Mouse (Mus musculus) monocyte, adult 5-6 weeks (primary cell): ENCODE results near the gene Gm21983. TPM values are rescaled to one million over a fixed set of nuclear protein-coding genes. Genes with fewer than 3 reads are reported as not detected.

ENCODE experiments used
- ATAC-seq: fragments of 153-309, 156-312 bp; replicated peaks from 2 replicates; pipeline ENCODE4 v1.8.0; 2017; ENCODE audit warnings: mild to moderate bottlenecking; ENCODE audit not compliant: low TSS enrichment, insufficient number of reproducible peaks, severe bottlenecking, poor library complexity, low FRiP score
- total RNA-seq: library from RNA; stranded (forward); fragments of 200-1000, 200-491, 200-594 nt; gene quantifications from 3 replicates; pipeline ENCODE4 v1.2.3, GENCODE M21; 2017

Gene Gm21983
- total RNA-seq: not detected in 3 replicates

DNA sequence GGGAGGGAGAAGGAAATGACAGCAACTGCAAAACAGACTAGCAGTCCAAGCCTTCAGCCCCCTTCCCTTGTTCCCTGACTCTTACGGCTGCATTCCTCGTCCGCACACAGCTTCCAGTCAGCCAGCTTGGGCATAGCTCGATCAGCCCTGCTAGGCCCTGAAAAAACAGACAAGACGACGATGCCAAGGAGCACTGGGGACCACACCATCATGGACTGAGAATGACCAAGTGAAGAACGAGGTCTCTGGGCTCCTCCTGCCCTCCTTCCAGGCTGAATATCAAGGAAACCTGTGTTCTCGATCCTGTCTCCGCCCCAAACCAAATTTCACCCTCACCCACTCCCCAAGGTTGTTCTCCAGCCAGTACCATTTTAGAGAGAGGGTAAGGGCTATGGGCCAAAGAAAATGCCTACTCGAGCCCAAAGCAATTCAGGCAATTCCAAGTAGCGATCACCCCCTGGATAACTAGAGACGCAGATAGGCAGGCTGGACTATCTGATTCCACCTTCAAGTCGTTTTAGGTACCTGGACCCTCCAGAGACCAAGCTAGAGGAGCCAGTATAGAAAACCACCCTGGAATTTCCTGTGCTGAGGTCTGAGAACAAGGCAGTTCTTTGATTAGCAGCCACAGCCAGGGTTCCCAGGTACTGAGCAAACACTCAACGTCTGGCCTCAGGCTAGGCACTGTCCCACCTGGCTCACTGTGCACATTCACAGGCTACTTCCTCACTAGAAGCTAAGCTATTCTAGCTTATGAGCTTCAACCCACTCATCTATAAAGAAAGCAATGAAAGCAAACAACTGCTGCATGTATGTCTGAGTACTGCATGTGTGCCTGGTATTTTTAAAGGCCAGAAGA is at the start of gene Gm21983, which contains the start of gene Mia:
Gene Gm21983 (minus strand): TSS at position 250 of the 859 bp plus-strand sequence.
Gene Mia (minus strand): TSS at position 321 of the 859 bp plus-strand sequence.
- ATAC-seq: no peak

GRCm38 (mm10) chr7:27228865-27229264 is 48.0 kb upstream of the Gm21983 start:
- no peak for ATAC-seq

- peak; percentile 92 for ATAC-seq
Observed at GRCm38 (mm10) chr7:27228281-27228821, 47.5 kb upstream of the Gm21983 start, which contains the start of gene Itpkc. TSS of gene Itpkc (minus strand) at chr7:27228661.

- ATAC-seq: no peak
Observed at GRCm38 (mm10) chr7:27227676-27228075, 46.8 kb upstream of the Gm21983 start.

GRCm38 (mm10) chr7:27227276-27227675 is 46.4 kb upstream of the Gm21983 start:
- no peak for ATAC-seq

DNA sequence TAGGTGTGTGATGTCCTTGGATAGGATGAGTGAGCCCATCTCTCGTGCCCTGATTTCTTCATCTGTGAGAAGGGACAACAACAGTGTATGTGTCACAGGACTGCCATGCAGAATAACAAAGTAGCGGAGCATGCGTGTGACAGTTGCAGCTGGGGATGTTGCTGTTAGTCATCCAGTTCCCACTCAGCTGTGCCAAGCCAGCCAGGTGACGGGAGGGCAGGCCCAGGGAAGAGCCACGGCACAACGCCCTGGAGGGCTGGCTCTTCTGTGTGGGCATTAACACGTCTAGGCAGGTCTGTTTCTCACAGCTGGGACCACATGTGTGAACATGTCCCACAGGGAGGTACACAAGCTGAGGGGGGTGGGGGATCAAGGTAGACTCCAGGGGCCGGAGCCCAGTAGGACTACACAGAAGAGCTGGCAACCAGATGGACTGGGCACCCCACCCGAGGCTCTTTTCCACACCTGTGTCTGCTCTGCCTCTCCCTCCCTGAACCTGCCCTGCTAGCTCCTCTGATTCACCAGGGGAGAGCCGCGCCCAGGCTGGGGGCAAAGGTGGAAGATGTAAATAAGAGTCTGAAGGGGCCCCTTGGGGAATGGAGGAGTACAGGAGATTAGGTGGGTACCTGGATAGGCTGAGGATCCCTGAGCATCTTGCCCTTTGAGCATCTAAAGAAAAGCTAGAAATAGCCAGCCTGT is 44.1 kb upstream of the Gm21983 start:
- ATAC-seq: no peak

DNA sequence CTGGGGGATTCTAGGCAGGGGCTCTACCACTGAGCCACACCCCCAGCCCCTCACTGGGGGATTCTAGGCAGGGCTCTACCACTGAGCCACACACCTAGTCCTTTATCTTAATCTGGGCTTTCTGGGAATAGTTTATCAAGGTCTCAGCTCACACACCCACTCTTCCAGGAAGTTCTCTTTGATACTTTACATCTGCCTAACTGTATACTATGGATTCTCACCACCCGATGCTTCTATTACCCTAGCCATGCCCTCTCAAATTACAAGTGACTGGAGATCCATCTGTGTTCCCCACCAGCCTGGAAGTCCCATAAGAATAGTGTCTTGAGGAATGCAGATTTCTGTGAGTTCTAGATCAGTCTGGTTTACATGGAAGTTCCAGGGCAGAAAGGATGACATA is 41.7 kb upstream of the Gm21983 start:
- ATAC-seq: no peak

DNA sequence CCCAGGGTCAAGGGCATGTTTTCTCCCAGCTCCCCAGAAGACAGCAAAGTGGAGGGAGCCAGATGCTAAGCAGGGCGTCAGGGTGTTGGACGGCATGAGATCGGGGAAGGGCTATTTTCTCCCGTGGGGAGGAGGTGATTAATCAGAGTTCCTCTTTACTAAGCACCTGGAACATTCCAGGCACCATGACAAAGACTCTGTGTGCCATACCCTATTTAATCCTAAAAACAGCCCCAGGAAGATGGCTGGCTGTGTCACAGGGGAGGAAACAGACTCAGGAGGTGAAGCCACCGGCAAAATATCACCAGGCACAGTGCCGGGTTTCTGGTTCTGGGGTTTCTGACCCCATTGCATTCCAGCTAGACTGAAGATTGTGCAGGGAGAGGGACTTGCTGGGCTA is 41.1 kb upstream of the Gm21983 start:
- ATAC-seq: no peak

GRCm38 (mm10) chr7:27219937-27220336 is 39.1 kb upstream of the Gm21983 start:
- ATAC-seq: no peak

DNA sequence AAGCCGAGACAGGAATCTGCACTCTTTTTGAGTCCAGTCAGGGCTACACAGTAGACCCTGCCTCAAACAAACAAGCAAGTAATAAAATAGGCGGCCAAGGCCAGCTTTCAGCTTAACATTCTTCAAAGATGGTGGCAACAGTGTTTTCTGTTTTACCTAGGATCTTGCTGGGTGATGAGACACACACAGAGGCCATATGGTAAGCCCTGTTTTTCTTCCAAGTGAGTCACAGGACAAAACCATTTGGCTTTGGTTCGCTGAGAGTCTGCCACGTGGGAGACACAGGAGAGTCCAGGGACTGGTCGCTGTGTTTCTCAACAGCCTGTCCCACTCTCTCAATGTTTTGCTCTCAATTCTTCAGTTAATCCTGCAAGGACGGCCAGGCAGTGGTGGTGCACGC is 37.7 kb upstream of the Gm21983 start:
- no peak for ATAC-seq

GRCm38 (mm10) chr7:27212626-27213025 is 31.7 kb upstream of the Gm21983 start:
- ATAC-seq: no peak

DNA sequence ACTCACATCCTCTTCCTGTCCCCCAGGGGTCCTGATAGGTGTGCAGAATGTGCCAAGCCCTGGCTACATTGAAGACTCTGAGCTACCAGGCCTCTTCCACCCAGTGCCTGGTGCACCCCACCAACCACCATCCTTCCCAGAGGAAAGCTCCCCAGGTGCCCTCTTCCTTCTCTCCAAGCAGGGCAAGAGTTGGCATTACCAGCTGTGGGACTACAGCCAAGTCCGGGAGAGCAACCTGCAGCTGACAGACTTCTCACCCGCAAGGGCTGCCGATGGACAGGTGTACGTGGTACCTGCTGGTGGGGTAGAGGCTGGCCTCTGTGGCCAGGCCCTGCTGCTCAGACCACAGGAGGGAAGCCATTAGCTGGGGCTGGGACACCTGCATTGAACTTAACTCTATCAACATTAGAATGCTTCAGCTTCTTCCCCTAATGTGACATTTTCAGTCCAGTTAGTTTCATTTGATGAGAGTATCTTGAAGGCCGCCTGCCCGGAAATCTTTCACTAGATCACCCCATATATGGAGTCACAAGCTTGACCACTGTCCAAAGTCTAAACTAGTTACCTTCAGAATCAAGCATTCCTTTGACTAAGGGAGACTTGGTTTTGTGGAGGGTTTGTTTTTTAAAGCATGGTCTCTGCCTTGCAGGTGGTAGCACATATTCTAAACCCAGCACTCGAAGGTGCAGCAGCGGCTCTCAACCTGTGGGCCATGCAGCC is 23.0 kb upstream of the Gm21983 start:
- ATAC-seq: no peak

- ATAC-seq: no peak
Observed at GRCm38 (mm10) chr7:27198779-27199178, 17.9 kb upstream of the Gm21983 start.

DNA sequence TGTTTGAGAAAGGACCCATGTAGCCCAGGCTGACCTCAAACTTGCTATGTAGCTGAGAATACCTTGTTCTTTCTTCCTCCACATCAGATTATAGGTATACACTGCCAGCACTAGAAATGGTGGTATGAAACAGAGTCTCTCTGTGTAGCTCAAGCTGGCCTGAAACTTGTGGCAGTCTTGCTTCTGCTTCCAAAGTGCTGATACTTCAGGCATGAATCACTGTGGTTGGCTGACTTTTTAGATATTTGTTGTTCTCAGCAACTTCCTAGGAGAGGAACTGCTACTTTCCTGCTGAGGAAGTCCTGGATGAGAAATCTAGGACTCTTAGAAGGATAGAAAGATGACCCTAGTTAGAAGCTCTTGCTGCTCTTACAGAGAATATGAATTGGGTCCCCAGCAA is 17.5 kb upstream of the Gm21983 start:
- no peak for ATAC-seq

DNA sequence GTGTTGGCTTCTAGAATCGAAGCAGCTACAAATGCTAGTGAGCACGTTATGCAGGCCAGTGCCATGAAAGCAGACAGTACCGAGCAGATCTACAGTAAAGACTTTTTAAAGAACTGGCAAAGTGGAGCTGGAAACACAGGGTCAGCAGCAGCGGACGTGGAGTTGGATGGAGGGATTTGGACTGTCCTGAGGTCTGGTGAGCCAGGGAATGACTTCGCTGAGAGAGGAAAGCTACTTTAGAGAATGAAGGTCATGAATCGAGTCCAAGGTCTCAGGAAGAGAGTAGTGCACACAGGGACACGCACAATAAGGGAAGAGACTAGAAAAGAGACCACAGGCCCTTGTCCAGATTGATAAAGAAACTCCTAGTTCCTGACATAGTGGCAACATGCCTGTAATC is 16.7 kb upstream of the Gm21983 start:
- no peak for ATAC-seq

DNA sequence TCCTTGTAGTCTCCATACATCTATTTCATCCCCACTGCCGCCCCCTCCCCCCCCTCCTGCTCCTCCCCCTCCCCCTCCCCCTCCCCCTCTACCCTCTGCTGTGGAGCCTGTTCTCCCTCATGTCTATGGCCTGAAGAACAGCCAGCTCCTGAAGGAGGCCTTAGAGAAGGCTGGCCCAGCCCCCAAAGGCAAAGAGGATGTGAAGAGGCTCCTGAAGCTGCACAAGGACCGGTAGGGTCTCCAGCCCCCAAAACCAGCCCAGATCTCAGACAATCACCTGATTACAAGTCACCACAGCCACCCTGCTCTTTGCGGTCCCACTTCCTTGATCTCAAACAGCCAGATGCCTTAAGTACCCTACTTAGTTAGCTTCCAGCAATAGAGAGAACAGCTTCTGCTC is 16.2 kb upstream of the Gm21983 start:
- no peak for ATAC-seq

DNA sequence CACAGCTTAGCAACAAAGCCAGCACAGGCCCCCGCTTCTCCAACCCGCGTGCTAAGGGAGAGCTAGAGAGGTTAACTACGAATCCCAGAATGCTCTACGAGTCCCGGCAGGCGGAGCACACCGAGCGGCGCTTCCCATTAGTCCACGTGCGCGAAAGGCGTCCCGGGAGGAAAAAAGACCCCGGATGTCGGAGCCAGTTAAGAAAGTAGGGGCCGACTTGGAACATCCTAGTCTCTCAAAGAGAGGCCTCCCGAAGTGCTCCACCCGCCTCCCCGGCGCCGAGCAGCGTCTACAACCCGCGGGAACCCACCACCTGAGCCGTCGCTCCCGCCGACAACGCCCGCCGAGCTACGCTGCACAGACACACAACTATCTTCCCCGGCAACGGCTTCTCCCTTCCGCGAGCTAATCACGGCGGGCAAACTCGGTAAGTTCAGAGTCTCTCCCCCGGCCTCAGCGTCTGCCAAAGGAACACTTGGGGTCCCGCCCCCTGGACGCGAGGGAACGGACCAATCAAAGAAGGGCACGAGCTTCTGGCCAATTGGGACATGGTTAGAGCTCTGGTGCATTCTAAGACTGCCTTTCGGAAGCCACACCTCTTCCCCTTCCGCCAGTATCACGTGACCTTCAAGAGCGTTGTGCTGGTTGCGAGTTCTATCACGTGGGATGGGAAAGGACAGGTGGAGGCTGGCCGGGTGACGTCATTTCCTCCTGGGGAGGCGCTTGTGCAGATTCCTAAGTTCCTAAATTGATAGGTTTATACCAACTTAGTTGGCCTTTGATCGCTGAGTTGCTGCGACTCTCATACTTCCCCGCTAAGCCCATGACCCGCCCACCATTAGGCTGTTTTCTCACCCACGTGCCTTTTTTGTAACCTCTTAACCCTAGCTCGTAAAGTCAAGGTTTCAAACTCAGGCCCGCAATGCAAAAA is 15.1 kb upstream of the Gm21983 start, which contains the start of the genes BC024978 and Snrpa:
Gene BC024978 (plus strand): TSS at position 101 of the 931 bp plus-strand sequence.
Gene Snrpa (minus strand): TSS at position 591 of the 931 bp plus-strand sequence.
- peak; percentile 92 for ATAC-seq

- ATAC-seq: no peak
Observed at GRCm38 (mm10) chr7:27193731-27194130, 12.8 kb upstream of the Gm21983 start.
